Mouse (Mus musculus) kidney, adult 2 months (tissue): Measurements from ENCODE around the gene Tmtc2.

Experiments used
- CTCF ChIP-seq: fragments of 200-500 bp; conservative IDR thresholded peaks from 2 replicates; pipeline ENCODE4 v1.5.1; 2011; ENCODE audit warnings: low read depth, mild to moderate bottlenecking, control low read depth, low read length, moderate library complexity, mixed read lengths; ENCODE audit not compliant: insufficient read depth, insufficient read length
- POLR2A ChIP-seq: fragments of 200-500 bp; IDR thresholded peaks from one replicate; pipeline ENCODE4 v1.6.1; 2011; ENCODE audit warnings: low read depth, low read length, control low read depth

GRCm38 (mm10) chr10:105464378-105464777 lies 109.9 kb downstream of the Tmtc2 start:
- no peak for TF ChIP-seq CTCF
- TF ChIP-seq POLR2A, result no peak
